Comparison of ENCODE assay signal across 24 mouse cellular contexts in genomic region chr7:73367681-73368464, GRCm38 (mm10). TPM values are rescaled to one million over a fixed set of nuclear protein-coding genes. Genes with fewer than 3 reads are reported as not detected.
DNase-seq lines count a peak whose midpoint lies in the region; ATAC-seq and TF ChIP-seq lines count a peak whose summit lies in the region.
"Had no signal": no experiment of that assay in that cellular context is flagged by ENCODE, and none has a peak within 500 bp of the region (broad histone marks: within the 10 kb centered on the region; RNA-seq: fewer than 3 reads in every experiment).

No protein-coding gene starts in this region.

- peaks cover 1% of the 10 kb centered on the region; the same call in 1 of the 2 replicates for H3K4me1 ChIP-seq in heart, adult 2 months (ENCODE audit: control insufficient read depth, insufficient read depth, low read length)

- H3K9ac ChIP-seq in heart, adult 2 months (ENCODE audit: low read depth, low read length): no peak overlapping the region

- no peak for TF ChIP-seq CTCF in heart, adult 2 months (IDR thresholded peaks at IDR 0.05)

- TF ChIP-seq EP300 in heart, adult 2 months (IDR thresholded peaks at IDR 0.05; ENCODE audit: insufficient read depth, low read depth, low read length): no peak

- DNase-seq in heart, adult 11 months: peak; percentile 78
- no peak for DNase-seq in heart, adult 2 months
- DNase-seq in 3T3-L1 (ENCODE audit: low read depth, low spot score): peak; percentile 63
- peak; percentile 74 for DNase-seq in NIH3T3 (ENCODE audit: low read depth)
- no peak for DNase-seq in cerebellum, adult 9-11 months
- DNase-seq in kidney, adult 9 months: no peak
- DNase-seq: adrenal gland, adult 2 months; adrenal gland, adult 8-10 months; adrenal gland, postnatal 10 days; adrenal gland, postnatal 14 days; adrenal gland, postnatal 25 days; adrenal gland, postnatal 36 days; B cell, adult 2 months; cerebellum, adult 11 months; cerebellum, adult 11-12 months; cerebellum, adult 18-20 months; cerebellum, adult 2 months; cerebellum, adult 8-10 months had no signal

- no peak for TF ChIP-seq POLR2A in heart, adult 2 months (IDR thresholded peaks at IDR 0.05; ENCODE audit: insufficient read depth, low read depth, low read length)
- TF ChIP-seq POLR2A in myocyte (IDR thresholded peaks at IDR 0.05; ENCODE audit: insufficient read length, low read depth): no peak

- H3K27me3 ChIP-seq in heart, adult 2 months (ENCODE audit: control insufficient read depth, insufficient read depth, low read length): no peaks in the 10 kb centered on the region
- H3K27me3 ChIP-seq in myocyte (ENCODE audit: control insufficient read depth, insufficient read depth, insufficient read length): no peaks in the 10 kb centered on the region
- H3K27me3 ChIP-seq: Patski had no signal

- WGBS in heart, adult 2 months: 87% methylated on average over 10 of the region's 10 CpGs

- no peak overlapping the region for H3K4me3 ChIP-seq in heart, adult 2 months
- no peak overlapping the region for H3K4me3 ChIP-seq in myocyte

- H3K79me2 ChIP-seq in heart, adult 2 months (replicated peaks; ENCODE audit: control insufficient read depth, insufficient read depth, low read length): no peaks in the 10 kb centered on the region
- H3K79me2 ChIP-seq in myocyte (ENCODE audit: control insufficient read depth, insufficient read depth): no peaks in the 10 kb centered on the region

- H3ac ChIP-seq in myocyte (ENCODE audit: control insufficient read depth, insufficient read length): no peak overlapping the region

- no peaks in the 10 kb centered on the region for H3K36me3 ChIP-seq in heart, adult 2 months (ENCODE audit: control insufficient read depth, insufficient read depth, low read length)
- no peaks in the 10 kb centered on the region for H3K36me3 ChIP-seq in myocyte (ENCODE audit: control insufficient read depth, insufficient read depth)
- H3K36me3 ChIP-seq: G1E had no signal

- H3K27ac ChIP-seq in heart, adult 2 months: no peak overlapping the region

- ATAC-seq in activated CD4-positive, CD25-positive, alpha-beta regulatory T cell, adult 4 months: no peak
- ATAC-seq: CD4-positive, CD25-positive, alpha-beta regulatory T cell, adult 4 months; Patski had no signal

- intact Hi-C loops in heart, adult 2 months (cut with DNase I): no loop called here

- H3K4me2 ChIP-seq in myocyte (ENCODE audit: low read depth): no peak overlapping the region

TF ChIP-seq in myocyte, 11 proteins besides CTCF, POLR2A, EP300 and RAD21:
- TF ChIP-seq MAX (IDR thresholded peaks at IDR 0.05; ENCODE audit: low read depth) (no peak), E2F4 (IDR thresholded peaks at IDR 0.05; ENCODE audit: insufficient read depth) (no peak), REST (IDR thresholded peaks at IDR 0.05; ENCODE audit: insufficient read depth, insufficient read length) (no peak), POLR2AphosphoS2 (IDR thresholded peaks at IDR 0.05; ENCODE audit: insufficient read length, low read depth) (no peak), USF1 (IDR thresholded peaks at IDR 0.05; ENCODE audit: low read depth) (peak; percentile 30), SRF (IDR thresholded peaks at IDR 0.05; ENCODE audit: control insufficient read depth, insufficient read length, low read depth) (no peak), TCF3 (IDR thresholded peaks at IDR 0.05; ENCODE audit: insufficient read length, low read depth) (peak; percentile 17), TCF12 (IDR thresholded peaks at IDR 0.05; ENCODE audit: insufficient read depth, poor library complexity, severe bottlenecking) (peak; percentile 29), MYOG (IDR thresholded peaks at IDR 0.05; ENCODE audit: control insufficient read depth in 1 of 3, insufficient read depth in 1 of 3, insufficient read length in 2 of 3, low read depth in 2 of 3) (peak in 2 of 3 experiments; percentile 23 to 64), CEBPB (IDR thresholded peaks at IDR 0.05; ENCODE audit: insufficient read depth, poor library complexity, severe bottlenecking) (no peak), MYOD1 (IDR thresholded peaks at IDR 0.05; ENCODE audit: control insufficient read depth in 1 of 3, insufficient read length in 2 of 3, low read depth in 2 of 3) (peak in 2 of 3 experiments; percentile 39 to 60)

RNA-seq across cellular contexts. Expression of gene Rgma, which starts 7.4 kb away (rescaled TPM):
- total RNA-seq in heart, adult 2 months (2021): 10 to 100 TPM; 54.6 to 83.7 TPM
- polyA plus RNA-seq in heart, adult 2 months (2012; rRNA removed): 27.4 and 28.7 TPM in 2 replicates
- polyA plus RNA-seq in myocyte (2012; fragmentation: generic; extraction: Trizol): 34.0 TPM
- polyA plus RNA-seq in activated CD4-positive, CD25-positive, alpha-beta regulatory T cell, adult 4 months (2017; shearing (Covaris generic)): not detected
- total RNA-seq: MEL had no signal
- polyA plus RNA-seq: CD4-positive, CD25-positive, alpha-beta regulatory T cell, adult 4 months; G1E had no signal

Comparison
In these comparisons a context has a peak if more than half of its experiments do, and no peak if none do; other contexts are left out.
1. DNase-seq: peak in heart, adult 11 months (single experiment), 3T3-L1 (single experiment) and NIH3T3 (single experiment); none in heart, adult 2 months (0 of 2), cerebellum, adult 9-11 months (single experiment) and kidney, adult 9 months (single experiment).
2. RNA of gene Rgma, which starts 7.4 kb away (polyA plus RNA-seq): 34.0 TPM in myocyte (single experiment) and 27.4 to 28.7 TPM in heart, adult 2 months; not detected in activated CD4-positive, CD25-positive, alpha-beta regulatory T cell, adult 4 months; every median in the first group is over 10 times any median in the second.